Mouse (Mus musculus) 3134 (cell line): ENCODE results near the gene B4galt1.

Experiments used
- DNase-seq: peaks from one replicate; pipeline ENCODE4 v3.0.0-alpha.2; 2011; ENCODE audit warnings: low spot score; ENCODE audit not compliant: insufficient read length; ENCODE audit errors: extremely low read depth

The B4galt1 gene

GRCm38 (mm10) chr4:40785620-40786166, 68.1 kb downstream of the B4galt1 start:
- no peak for DNase-seq

GRCm38 (mm10) chr4:40784556-40785169, 69.1 kb downstream of the B4galt1 start:
- peak; percentile 65 for DNase-seq

GRCm38 (mm10) chr4:40783049-40783448, 70.8 kb downstream of the B4galt1 start:
- no peak for DNase-seq

GRCm38 (mm10) chr4:40781797-40782495, 71.9 kb downstream of the B4galt1 start:
- DNase-seq: peak; percentile 55

DNA sequence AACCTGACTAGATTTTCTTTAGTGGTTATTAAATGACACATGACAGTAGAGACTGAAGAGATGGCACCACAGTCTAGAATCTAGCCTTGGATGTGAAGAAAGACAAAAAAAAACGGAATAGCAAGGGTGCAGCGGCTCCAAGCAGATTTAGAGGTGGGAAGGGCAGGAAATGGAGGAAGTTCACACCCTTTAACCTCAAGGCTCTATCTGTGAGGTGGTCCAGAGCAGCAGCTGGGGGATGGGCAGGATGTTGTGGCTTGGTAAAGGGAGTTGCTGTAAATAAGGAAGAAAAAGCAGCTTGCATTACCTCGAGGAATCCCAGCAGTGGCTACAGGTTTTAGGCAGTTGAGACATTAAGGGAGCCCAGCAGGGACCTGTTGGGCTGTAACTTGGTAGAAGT, 72.7 kb downstream of the B4galt1 start:
- no peak for DNase-seq

GRCm38 (mm10) chr4:40778656-40779055, 75.1 kb downstream of the B4galt1 start:
- DNase-seq: no peak

GRCm38 (mm10) chr4:40777116-40777515, 76.7 kb downstream of the B4galt1 start:
- peak; percentile 47 for DNase-seq

GRCm38 (mm10) chr4:40776416-40776815, 77.4 kb downstream of the B4galt1 start:
- DNase-seq: peak; percentile 62

GRCm38 (mm10) chr4:40774279-40775259, 79.2 kb downstream of the B4galt1 start:
- peak; percentile 60 for DNase-seq

- DNase-seq: no peak
Observed at GRCm38 (mm10) chr4:40759876-40760275, 93.9 kb downstream of the B4galt1 start.

DNA sequence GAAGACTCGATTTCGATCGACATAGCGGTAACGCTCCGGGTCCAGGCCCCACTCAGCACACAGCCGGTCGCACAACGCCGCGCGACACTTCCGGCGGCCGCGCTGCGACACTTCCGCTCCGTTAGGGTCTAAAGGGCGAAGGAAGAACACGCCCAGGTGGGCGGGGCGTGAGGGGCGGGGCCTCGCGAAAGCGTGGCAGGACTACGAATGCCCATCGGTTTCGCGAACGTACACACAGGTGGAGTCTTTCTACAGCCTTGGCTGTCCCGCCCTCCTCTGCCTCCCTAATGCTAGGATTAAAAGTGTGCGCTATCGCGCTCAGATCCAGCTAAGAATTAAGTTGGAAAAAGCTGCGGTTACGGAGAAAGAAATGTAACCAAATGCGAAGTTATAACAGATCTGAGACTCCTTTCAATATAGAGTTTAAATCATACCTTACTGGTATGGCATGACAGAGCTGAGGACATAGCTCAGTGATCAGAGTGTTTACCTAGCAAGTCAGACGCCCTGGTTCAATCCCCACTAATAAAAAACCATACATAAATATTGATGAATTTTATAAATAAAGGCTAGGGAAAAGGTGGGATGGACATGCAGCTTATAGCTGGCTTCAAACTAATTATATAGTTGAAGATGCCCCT, 95.9 kb downstream of the B4galt1 start, which contains the start of gene Smu1:
Gene Smu1 (minus strand): TSS at position 144 of the 641 bp plus-strand sequence.
- DNase-seq: peak; percentile 99

DNA sequence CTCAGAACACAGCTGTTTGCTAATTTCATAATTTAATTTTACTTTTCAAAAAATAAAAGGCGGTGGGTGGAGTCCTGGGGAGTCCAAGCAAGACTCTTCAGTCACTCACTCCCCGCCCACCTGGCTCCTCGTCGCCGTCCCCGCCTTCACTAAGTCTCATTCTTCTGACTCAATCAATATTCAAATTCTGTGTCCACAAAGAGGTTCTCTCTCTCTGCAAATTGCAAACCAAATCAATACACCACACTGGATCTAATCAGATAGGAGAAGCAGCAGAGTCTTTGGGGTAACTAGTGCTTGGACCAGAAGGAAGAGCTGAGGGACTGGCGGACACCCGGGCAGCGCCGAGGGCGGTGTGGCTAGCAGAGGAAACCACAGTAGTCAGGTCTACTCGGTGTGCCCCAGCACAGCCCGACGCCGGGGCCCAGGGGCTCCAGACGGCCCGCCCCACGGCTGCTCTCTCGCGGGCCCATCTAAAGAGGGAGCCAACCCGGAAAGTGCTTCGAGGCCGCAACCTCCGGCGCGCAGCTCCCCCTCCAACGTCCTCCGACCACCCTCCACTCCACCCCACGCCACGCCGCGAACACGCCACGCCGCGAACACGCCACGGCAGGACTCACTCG, 96.5 kb downstream of the B4galt1 start:
- DNase-seq: no peak
